Mouse (Mus musculus): Measurements from ENCODE around the gene Coq6. TPM values are rescaled to one million over a fixed set of nuclear protein-coding genes. Genes with fewer than 3 reads are reported as not detected.

Gene Coq6
- total RNA-seq, 2 experiments from 2014 or later: 93.8 to 100 TPM

Other genes starting within 250 kb of the Coq6 start
- gene Dnal1, start 247.3 kb upstream of the Coq6 start, total RNA-seq (2021): 10 to 100 TPM in 1 of 2 experiments, 1 to 10 TPM in 1; 9.4 to 10.5 TPM
- gene Pnma1, start 213.2 kb upstream of the Coq6 start, total RNA-seq (2021): under 1 TPM; 0.17 to 0.31 TPM
- gene Elmsan1, start 142.8 kb upstream of the Coq6 start, total RNA-seq (2021): 10 to 100 TPM; 15.7 to 16.9 TPM
- gene Ptgr2, start 76.4 kb upstream of the Coq6 start, total RNA-seq (2021): 100 to 1,000 TPM; 178 to 179 TPM
- 10 to 100 TPM; 30.6 to 31.7 TPM for gene Zfp410, start 44.8 kb upstream of the Coq6 start, total RNA-seq (2021)
- 10 to 100 TPM in 1 of 2 experiments, 1 to 10 TPM in 1; 7.8 to 10.0 TPM for gene Fam161b, start 176 bp downstream of the Coq6 start, total RNA-seq (2021)
- gene Entpd5, start 47.4 kb downstream of the Coq6 start, total RNA-seq (2021): 10 to 100 TPM; 52.4 to 56.6 TPM
- gene Bbof1, start 47.4 kb downstream of the Coq6 start, total RNA-seq (2021): 1 to 10 TPM; 1.7 to 1.9 TPM
- gene Rnf113a2, start 55.5 kb downstream of the Coq6 start, total RNA-seq (2021): 1 to 10 TPM; 7.4 to 10.0 TPM
- 100 to 1,000 TPM in 1 of 2 experiments, 10 to 100 TPM in 1; 91.0 to 111 TPM for gene Aldh6a1, start 89.3 kb downstream of the Coq6 start, total RNA-seq (2021)
- gene Lin52, start 89.8 kb downstream of the Coq6 start, total RNA-seq (2021): 10 to 100 TPM in 1 of 2 experiments, 1 to 10 TPM in 1; 9.7 to 10.6 TPM
- gene Vsx2, start 208.1 kb downstream of the Coq6 start, total RNA-seq (2021): under 1 TPM in 1 of 2 experiments, not detected in 1; 0.07 TPM

Data from heart, postnatal 14 days (tissue).